Mouse (Mus musculus) midbrain, postnatal 0 days (tissue): ENCODE measurements around the gene Adamts10. TPM values are rescaled to one million over a fixed set of nuclear protein-coding genes. Genes with fewer than 3 reads are reported as not detected.

Experiments
- ATAC-seq: fragments of 200-750 bp; cut with Nextera tagmentation; 2 replicates; pipeline ENCODE4 v1.8.0; 2017; ENCODE audit warnings: moderate number of reproducible peaks, mild to moderate bottlenecking, moderate TSS enrichment, moderate library complexity; ENCODE audit not compliant: low FRiP score
- DNase-seq: peaks from one replicate; pipeline ENCODE4 v3.0.0-alpha.2; 2015; ENCODE audit warnings: low spot score
- H3K27ac ChIP-seq: fragments of 300-500 bp; sonication (generic); 2 replicates; pipeline ENCODE4 v1.5.1; 2014; ENCODE audit warnings: low read depth, mild to moderate bottlenecking, low read length, mixed read lengths
- H3K27me3 ChIP-seq: fragments of 300-500 bp; sonication (generic); 2 replicates; pipeline ENCODE4 v1.6.1; 2014; ENCODE audit warnings: low read length, control low read depth, mixed read lengths; ENCODE audit not compliant: insufficient read depth
- H3K36me3 ChIP-seq: fragments of 300-500 bp; sonication (generic); 2 replicates; pipeline ENCODE4 v1.6.1; 2014; ENCODE audit warnings: low read length, control low read depth, mixed read lengths; ENCODE audit not compliant: insufficient read depth
- H3K4me1 ChIP-seq: fragments of 300-500 bp; sonication (generic); 2 replicates; pipeline ENCODE4 v1.6.1; 2014; ENCODE audit warnings: mild to moderate bottlenecking, control low read depth, antibody characterized with exemption, low read length, mixed read lengths; ENCODE audit not compliant: insufficient read depth
- H3K4me2 ChIP-seq: fragments of 300-500 bp; sonication (generic); 2 replicates; pipeline ENCODE4 v1.6.1; 2014; ENCODE audit warnings: low read depth, mild to moderate bottlenecking, low read length, mixed read lengths; ENCODE audit not compliant: poor library complexity, severe bottlenecking
- H3K4me3 ChIP-seq: fragments of 300-500 bp; sonication (generic); 2 replicates; pipeline ENCODE4 v1.5.1; 2014; ENCODE audit warnings: low read depth, mild to moderate bottlenecking, low read length, moderate library complexity
- H3K9ac ChIP-seq: fragments of 300-500 bp; sonication (generic); replicated peaks from 2 replicates; pipeline ENCODE4 v1.6.1; 2014; ENCODE audit warnings: mild to moderate bottlenecking, low read length, moderate library complexity, mixed read lengths; ENCODE audit not compliant: poor library complexity, severe bottlenecking
- H3K9me3 ChIP-seq: fragments of 300-500 bp; sonication (generic); 2 replicates; pipeline ENCODE4 v1.6.1; 2016; ENCODE audit warnings: low read length, control low read depth
- CTCF ChIP-seq: IDR thresholded peaks from 2 replicates; pipeline ENCODE4 v1.5.1; 2016; ENCODE audit warnings: antibody characterized with exemption, mild to moderate bottlenecking
- WGBS: fragments of 180-500 bp; shearing (Covaris S2); extraction: QIAGEN DNeasy Blood & Tissue Kit; methylation state at CpG from one replicate; pipeline ENCODE4 v1.1.7; 2014; 5-methylcytosine and 5-hydroxymethylcytosine counted together
- polyA plus RNA-seq: library from polyadenylated mRNA; unstranded; fragments of >200 nt; fragmentation: Nextera tagmentation; extraction: Ambion mirVana; gene quantifications from 2 replicates; pipeline ENCODE4 v1.2.1, GENCODE M21; 2015
- total RNA-seq: library from RNA; depleted of rRNA; stranded (reverse); fragments of >200 nt; gene quantifications from 2 replicates; pipeline ENCODE4 v1.2.3, GENCODE M21; 2014; rRNA removed

The Adamts10 gene
- total RNA-seq (56.3 and 78.3 TPM in 2 replicates), polyA plus RNA-seq (36.9 and 39.1 TPM in 2 replicates)

- 0 out of 2 replicates have a peak, but pooled peaks cover 7% of the 10 kb centered on the region for H3K4me1 ChIP-seq
- no peaks in the 10 kb centered on the region for H3K27me3 ChIP-seq
- no peaks in the 10 kb centered on the region for H3K36me3 ChIP-seq
- no peaks in the 10 kb centered on the region for H3K9me3 ChIP-seq
- H3K27ac ChIP-seq, result peak within 1 kb of the TSS; percentile 55
- peak within 1 kb of the TSS; percentile 66 for H3K4me3 ChIP-seq
- TF ChIP-seq CTCF, result no peak
- DNase-seq (peak; percentile 74), ATAC-seq (peak; percentile 78)
- peak within 1 kb of the TSS; percentile 65 for H3K4me2 ChIP-seq
- H3K9ac ChIP-seq, result peak within 1 kb of the TSS; percentile 79
- under 1% methylated on average over 41 of the region's 44 CpGs for WGBS
Observed at GRCm38 (mm10) chr17:33523918-33524755, at the start of gene Adamts10. Gene Adamts10, plus strand, starts transcription at chr17:33524204.

GRCm38 (mm10) chr17:33484020-33484419 lies 40.0 kb upstream of the Adamts10 start:
- DNase-seq (no peak), ATAC-seq (no peak)
- no peak overlapping the region for H3K9ac ChIP-seq
- 57% methylated on average over 6 of the region's 6 CpGs for WGBS
- no peaks in the 10 kb centered on the region for H3K27me3 ChIP-seq
- no peak overlapping the region for H3K4me3 ChIP-seq
- no peak for TF ChIP-seq CTCF
- H3K4me2 ChIP-seq, result no peak overlapping the region
- H3K27ac ChIP-seq, result no peak overlapping the region
- no peaks in the 10 kb centered on the region for H3K4me1 ChIP-seq
- no peaks in the 10 kb centered on the region for H3K9me3 ChIP-seq
- H3K36me3 ChIP-seq, result no peaks in the 10 kb centered on the region

- DNase-seq, result no peak
- 70% methylated on average over 2 of the region's 2 CpGs for WGBS
- Histone ChIP-seq H3K4me1 (no peaks in the 10 kb centered on the region), H3K27ac (no peak overlapping the region), H3K36me3 (no peaks in the 10 kb centered on the region), H3K4me3 (no peak overlapping the region), H3K9me3 (no peaks in the 10 kb centered on the region), H3K9ac (no peak overlapping the region), H3K27me3 (no peaks in the 10 kb centered on the region), H3K4me2 (no peak overlapping the region)
- TF ChIP-seq CTCF, result no peak
- ATAC-seq, result no peak
Observed at GRCm38 (mm10) chr17:33487211-33487610, 36.8 kb upstream of the Adamts10 start.

GRCm38 (mm10) chr17:33487652-33488051 lies 36.4 kb upstream of the Adamts10 start:
- Histone ChIP-seq H3K4me2 (no peak overlapping the region), H3K4me1 (no peaks in the 10 kb centered on the region), H3K4me3 (no peak overlapping the region), H3K27ac (no peak overlapping the region), H3K27me3 (no peaks in the 10 kb centered on the region), H3K9me3 (no peaks in the 10 kb centered on the region), H3K36me3 (no peaks in the 10 kb centered on the region), H3K9ac (no peak overlapping the region)
- DNase-seq (peak; percentile 77), ATAC-seq (no peak)
- WGBS, result 94% methylated on average over 1 of the region's 1 CpGs
- no peak for TF ChIP-seq CTCF

- TF ChIP-seq CTCF, result no peak
- no peak overlapping the region for H3K4me3 ChIP-seq
Observed at GRCm38 (mm10) chr17:33491371-33491770, 32.6 kb upstream of the Adamts10 start.

GRCm38 (mm10) chr17:33493065-33493464 lies 30.9 kb upstream of the Adamts10 start:
- Histone ChIP-seq H3K9me3 (no peaks in the 10 kb centered on the region), H3K27ac (no peak overlapping the region), H3K27me3 (no peaks in the 10 kb centered on the region), H3K36me3 (no peaks in the 10 kb centered on the region), H3K4me2 (no peak overlapping the region), H3K4me3 (no peak overlapping the region), H3K4me1 (no peaks in the 10 kb centered on the region), H3K9ac (no peak overlapping the region)
- 68% methylated on average over 6 of the region's 6 CpGs for WGBS
- peak; percentile 63 for TF ChIP-seq CTCF
- ATAC-seq, result no peak
- DNase-seq, result peak; percentile 26

More at GRCm38 (mm10) chr17:33491371-33491770, 32.6 kb upstream of the Adamts10 start:
- Histone ChIP-seq H3K27me3 (no peaks in the 10 kb centered on the region), H3K4me2 (no peak overlapping the region), H3K9ac (no peak overlapping the region), H3K27ac (no peak overlapping the region), H3K9me3 (no peaks in the 10 kb centered on the region), H3K4me1 (no peaks in the 10 kb centered on the region), H3K36me3 (no peaks in the 10 kb centered on the region)
- no peak for ATAC-seq
- 86% methylated on average over 2 of the region's 2 CpGs for WGBS
- DNase-seq, result no peak
